In genomic region chr13:48422438-48423329, GRCm38 (mm10) we compare ENCODE assay signal across 16 mouse cellular contexts.
DNase-seq lines count a peak whose midpoint lies in the region; ATAC-seq lines count a peak whose summit lies in the region.
"Had no signal": no experiment of that assay in that cellular context is flagged by ENCODE, and none has a peak within 500 bp of the region (broad histone marks: within the 10 kb centered on the region; RNA-seq: fewer than 3 reads in every experiment).

No protein-coding gene starts in this region.

- peaks cover 7% of the 10 kb centered on the region for H3K4me1 ChIP-seq in hindbrain, embryonic 13.5 days (replicated peaks)
- H3K4me1 ChIP-seq in midbrain, embryonic 15.5 days, result peaks cover 5% of the 10 kb centered on the region
- H3K4me1 ChIP-seq: liver, embryonic 15.5 days had no signal

- H3K9me3 ChIP-seq in hindbrain, embryonic 13.5 days, result no peaks in the 10 kb centered on the region
- no peaks in the 10 kb centered on the region for H3K9me3 ChIP-seq in midbrain, embryonic 15.5 days
- H3K9me3 ChIP-seq: liver, embryonic 15.5 days had no signal

- H3K27ac ChIP-seq in hindbrain, embryonic 13.5 days, result peak overlapping the region; percentile 55
- peak overlapping the region; percentile 56 for H3K27ac ChIP-seq in midbrain, embryonic 15.5 days
- H3K27ac ChIP-seq: liver, embryonic 15.5 days; stomach, postnatal 0 days had no signal

- WGBS in hindbrain, embryonic 13.5 days, result 33% methylated on average over 9 of the region's 9 CpGs
- WGBS in midbrain, embryonic 15.5 days, result 30% methylated on average over 9 of the region's 9 CpGs

- no peaks in the 10 kb centered on the region for H3K27me3 ChIP-seq in hindbrain, embryonic 13.5 days
- no peaks in the 10 kb centered on the region for H3K27me3 ChIP-seq in midbrain, embryonic 15.5 days (replicated peaks)
- H3K27me3 ChIP-seq: liver, embryonic 15.5 days had no signal

- peak; percentile 40; the same call in 1 of the 2 replicates for ATAC-seq in cerebellum, adult (ENCODE audit: insufficient number of reproducible peaks, low FRiP score, low TSS enrichment)
- ATAC-seq in hindbrain, embryonic 13.5 days (ENCODE audit: low FRiP score), result peak; percentile 79
- ATAC-seq in midbrain, embryonic 15.5 days (replicated peaks), result peak; percentile 77
- no peak for ATAC-seq in megakaryocyte-erythroid progenitor cell, adult 5-6 weeks (replicated peaks; ENCODE audit: low FRiP score, low TSS enrichment, poor library complexity, severe bottlenecking)

- H3K4me3 ChIP-seq in hindbrain, embryonic 13.5 days, result no peak overlapping the region
- H3K4me3 ChIP-seq in midbrain, embryonic 15.5 days, result no peak overlapping the region
- H3K4me3 ChIP-seq: liver, embryonic 15.5 days had no signal

- no peak overlapping the region for H3K9ac ChIP-seq in hindbrain, embryonic 13.5 days
- H3K9ac ChIP-seq in midbrain, embryonic 15.5 days, result no peak overlapping the region
- H3K9ac ChIP-seq: liver, embryonic 15.5 days had no signal

- H3K36me3 ChIP-seq in hindbrain, embryonic 13.5 days, result no peaks in the 10 kb centered on the region
- H3K36me3 ChIP-seq in midbrain, embryonic 15.5 days (replicated peaks), result no peaks in the 10 kb centered on the region
- H3K36me3 ChIP-seq: liver, embryonic 15.5 days had no signal

- no peak for DNase-seq in cerebellum, postnatal 4 days (ENCODE audit: low spot score in 2 of 2)
- DNase-seq in cerebellum, adult 9-11 months, result peak; percentile 40
- DNase-seq in spleen, postnatal 36 days (ENCODE audit: low spot score in 2 of 2), result no peak
- no peak for DNase-seq in retina, embryonic 14.5 days (ENCODE audit: low spot score)
- DNase-seq: heart, adult 18-20 months; heart, postnatal 10 days; kidney, adult 18-20 months; kidney, postnatal 4 days; lung, postnatal 36 days; thymus, postnatal 4 days had no signal

- no peak overlapping the region for H3K4me2 ChIP-seq in hindbrain, embryonic 13.5 days
- no peak overlapping the region for H3K4me2 ChIP-seq in midbrain, embryonic 15.5 days
- H3K4me2 ChIP-seq: liver, embryonic 15.5 days had no signal
